Mouse (Mus musculus) layer of hippocampus, postnatal 10 days (tissue): ENCODE measurements around the gene Exosc2. TPM values are rescaled to one million over a fixed set of nuclear protein-coding genes. Genes with fewer than 3 reads are reported as not detected.

ENCODE experiments used
- DNase-seq, 2 experiments: peaks; one replicate each; pipeline ENCODE4 v3.0.0; 2021; ENCODE audit warnings: low spot score in 2 of 2
- total RNA-seq, 2 experiments: library from RNA; stranded (reverse); gene quantifications; 2 replicates each; pipeline ENCODE4 v1.2.3; 2021

Gene Exosc2
- total RNA-seq, 2 experiments from 2014 or later: 18.9 to 23.4 TPM

DNA sequence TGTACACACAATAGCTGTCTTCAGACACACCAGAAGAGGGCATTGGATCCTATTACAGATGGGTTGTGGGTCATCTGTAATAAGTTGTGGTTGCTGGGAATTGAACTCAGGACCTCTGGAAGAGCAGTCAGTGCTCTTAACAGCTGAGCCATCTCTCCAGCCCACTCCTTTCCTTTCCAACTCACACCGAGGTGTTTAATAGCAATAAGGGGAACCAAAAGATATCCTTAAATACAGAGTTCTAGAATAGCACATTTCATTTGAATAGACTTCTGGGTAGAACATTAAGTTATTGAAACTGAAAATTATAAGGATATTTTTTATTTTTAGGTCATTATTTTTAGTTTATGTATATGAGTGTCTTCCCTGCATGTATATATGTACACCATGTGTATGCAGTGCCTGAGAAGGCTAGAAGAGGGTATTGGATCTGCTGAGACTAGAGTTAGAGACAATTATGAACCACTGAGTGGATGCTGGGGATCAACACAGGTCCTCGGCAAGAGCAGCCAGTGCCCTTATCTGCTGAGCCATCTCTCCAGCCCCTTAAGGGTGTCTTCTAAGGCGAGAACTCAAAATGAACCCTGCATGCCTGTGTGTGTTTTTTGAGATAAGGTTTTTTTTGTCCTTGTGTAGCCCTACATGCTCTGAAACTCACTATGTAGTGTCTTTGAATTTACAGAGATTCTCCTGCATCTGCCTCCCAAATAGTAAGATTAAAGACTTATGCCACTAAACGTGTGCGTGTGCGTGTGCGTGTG lies 54.4 kb downstream of the Exosc2 start:
- DNase-seq: no peak

DNA sequence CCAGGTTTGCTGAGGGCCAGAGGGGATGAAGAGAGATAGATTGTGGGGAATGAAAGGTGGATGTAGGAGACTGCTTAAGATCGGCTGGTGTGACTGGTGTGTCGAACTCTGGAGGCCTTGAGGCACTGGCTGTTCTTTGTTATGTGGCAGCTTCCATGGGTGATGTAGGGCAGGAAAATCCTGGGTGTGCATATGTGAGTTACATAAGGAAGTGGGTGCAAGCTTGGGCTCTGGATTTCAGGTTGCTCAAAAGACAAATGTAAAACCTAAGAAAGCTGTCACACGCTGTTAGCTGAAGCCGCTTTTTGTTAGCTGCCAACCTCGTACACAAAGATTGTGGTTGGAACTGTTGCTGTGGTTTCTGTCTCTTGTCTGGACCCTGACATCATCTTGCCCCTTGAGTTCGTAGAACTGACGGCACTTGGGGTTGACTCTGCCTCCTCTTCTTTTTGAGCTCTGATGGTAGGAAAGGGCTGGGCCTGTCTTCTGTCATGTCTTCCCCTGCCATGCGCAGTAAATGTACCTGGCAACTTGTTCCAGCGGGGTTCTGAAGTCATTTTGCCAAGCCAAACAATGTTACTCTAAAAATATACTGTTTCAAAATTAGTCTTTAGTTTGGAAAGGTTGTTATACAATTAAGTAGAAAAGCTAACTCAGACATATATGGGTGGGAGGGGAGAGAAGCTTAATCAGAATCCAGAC lies 57.2 kb downstream of the Exosc2 start:
- DNase-seq: no peak

DNA sequence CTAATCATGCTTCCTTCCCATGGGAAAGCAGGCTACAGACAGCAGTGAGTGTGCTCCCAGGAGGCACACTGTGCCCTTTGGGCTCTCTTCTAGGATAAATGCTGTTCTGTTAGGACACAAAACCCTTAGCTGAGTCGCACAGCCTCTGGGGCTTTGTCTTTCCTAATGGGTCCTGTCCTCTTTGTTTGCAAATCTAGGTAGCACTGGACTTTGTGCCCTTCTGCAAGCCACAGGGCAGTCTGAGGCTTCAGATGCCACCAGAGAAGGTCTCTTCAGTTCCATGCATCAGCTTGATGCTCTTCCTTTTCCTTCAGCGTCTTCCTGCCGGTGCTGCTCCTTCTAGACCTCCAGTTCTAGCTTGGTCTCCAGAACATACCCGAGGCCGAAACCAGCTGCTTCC lies 60.1 kb downstream of the Exosc2 start:
- DNase-seq: no peak

Other genes starting within 250 kb of the Exosc2 start
- gene Ass1, start 200.5 kb upstream of the Exosc2 start, total RNA-seq: 10 to 100 TPM; 13.6 to 17.6 TPM
- gene Fubp3, start 98.1 kb upstream of the Exosc2 start, total RNA-seq: 10 to 100 TPM; 45.8 to 50.1 TPM
- gene Prdm12, start 30.7 kb upstream of the Exosc2 start, total RNA-seq: under 1 TPM in 1 of 2 experiments, not detected in 1; 0.31 TPM
- gene Abl1, start 17.7 kb downstream of the Exosc2 start, total RNA-seq: 10 to 100 TPM; 42.2 to 48.3 TPM
- gene Qrfp, start 139.9 kb downstream of the Exosc2 start, total RNA-seq: not detected
- gene Fibcd1, start 175.3 kb downstream of the Exosc2 start, total RNA-seq: 10 to 100 TPM; 85.7 to 96.1 TPM
- 10 to 100 TPM in 1 of 2 experiments, 1 to 10 TPM in 1; 9.4 to 10.2 TPM for gene Lamc3, start 216.6 kb downstream of the Exosc2 start, total RNA-seq